Mouse (Mus musculus) MEL (cell line): ENCODE data around the gene Gm20388.

ENCODE experiments used
- CTCF ChIP-seq, 3 experiments: IDR thresholded peaks in 2 of 3; conservative IDR thresholded peaks in 1 of 3; 2 replicates each; pipeline ENCODE4 v1.5.1; 2011 to 2012; ENCODE audit warnings: low read length in 3 of 3, low read depth in 2 of 3, mild to moderate bottlenecking in 2 of 3, improper control_type of control experiment in 1 of 3, inconsistent platforms in 1 of 3, mixed read lengths in 1 of 3, moderate library complexity in 1 of 3; ENCODE audit not compliant: control insufficient read depth in 1 of 3, insufficient read depth in 1 of 3, poor library complexity in 1 of 3, severe bottlenecking in 1 of 3
- E2F4 ChIP-seq: IDR thresholded peaks from 2 replicates; pipeline ENCODE4 v1.6.1; 2011; ENCODE audit warnings: low read depth, low read length, improper control_type of control experiment, borderline replicate concordance
- EP300 ChIP-seq, 2 experiments: IDR thresholded peaks; 2 replicates each; pipeline ENCODE4 v1.6.1; 2011; ENCODE audit warnings: improper control_type of control experiment in 2 of 2, low read length in 2 of 2, low read depth in 1 of 2, mild to moderate bottlenecking in 1 of 2
- GATA1 ChIP-seq: IDR thresholded peaks from 2 replicates; pipeline ENCODE4 v1.6.1; 2011; ENCODE audit warnings: low read depth, low read length, improper control_type of control experiment
- MEF2A ChIP-seq: IDR thresholded peaks from 2 replicates; pipeline ENCODE4 v1.6.1; 2014; ENCODE audit warnings: low read depth, mild to moderate bottlenecking, inconsistent platforms, low read length, improper control_type of control experiment; ENCODE audit not compliant: poor library complexity, insufficient replicate concordance, severe bottlenecking; ENCODE audit errors: extremely low read depth
- MXI1 ChIP-seq: IDR thresholded peaks from 2 replicates; pipeline ENCODE4 v1.6.1; 2011; ENCODE audit warnings: mild to moderate bottlenecking, low read depth, low read length, improper control_type of control experiment
- POLR2A ChIP-seq, 2 experiments: IDR thresholded peaks; 2 replicates each; pipeline ENCODE4 v1.6.1; 2011 to 2012; ENCODE audit warnings: low read length in 2 of 2, mild to moderate bottlenecking in 2 of 2, control low read depth in 1 of 2, improper control_type of control experiment in 1 of 2, low read depth in 1 of 2, moderate library complexity in 1 of 2; ENCODE audit not compliant: control insufficient read depth in 1 of 2, insufficient read depth in 1 of 2, poor library complexity in 1 of 2
- ZC3H11A ChIP-seq: IDR thresholded peaks from 2 replicates; pipeline ENCODE4 v1.6.1; 2012; ENCODE audit warnings: low read depth, mild to moderate bottlenecking, inconsistent platforms, low read length, improper control_type of control experiment

DNA sequence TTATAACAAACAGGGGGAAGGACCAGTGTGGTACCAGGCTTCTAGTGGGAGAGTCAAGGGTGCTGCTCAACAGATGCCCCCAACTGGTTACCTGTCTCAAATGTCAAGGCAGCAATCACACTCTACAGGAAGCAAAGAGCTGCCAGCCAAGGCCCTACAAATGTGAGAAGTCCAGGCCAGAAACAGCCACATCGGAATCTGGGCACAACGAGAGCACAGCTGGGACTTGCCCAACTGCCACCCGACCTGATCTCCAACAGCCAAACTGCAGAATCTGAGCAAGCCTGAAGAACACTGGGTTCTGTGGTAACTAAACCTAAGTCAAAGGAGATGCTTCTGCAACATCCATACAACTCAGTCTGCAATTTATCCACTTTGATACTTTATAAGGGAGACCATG, 4015.0 kb downstream of the Gm20388 start:
- TF ChIP-seq MXI1 (no peak), ZC3H11A (no peak), EP300 (IDR thresholded peaks at IDR 0.05; ENCODE audit: low read depth in 1 of 2, low read length in 2 of 2) (no peak), MEF2A (no peak), POLR2A (IDR thresholded peaks at IDR 0.05; ENCODE audit: control insufficient read depth in 1 of 2, insufficient read depth in 1 of 2, low read depth in 1 of 2, low read length in 2 of 2, poor library complexity in 1 of 2) (no peak), CTCF (IDR thresholded peaks at IDR 0.05 in 2 of 3, conservative IDR thresholded peaks at IDR 0.05 in 1 of 3; ENCODE audit: control insufficient read depth in 1 of 3, insufficient read depth in 1 of 3, low read depth in 2 of 3, low read length in 3 of 3, poor library complexity in 1 of 3, severe bottlenecking in 1 of 3) (no peak), GATA1 (no peak), E2F4 (no peak)
